Mouse (Mus musculus) lung, postnatal 25 days (tissue): Measurements from ENCODE around the gene Ttc6.
A peak's percentile ranks its signal among the peaks of the same experiment; 100 is the strongest.

Experiments used
- DNase-seq: peaks from one replicate; pipeline ENCODE4 v3.0.0; 2022; ENCODE audit warnings: low spot score

Ttc6 gene

DNA sequence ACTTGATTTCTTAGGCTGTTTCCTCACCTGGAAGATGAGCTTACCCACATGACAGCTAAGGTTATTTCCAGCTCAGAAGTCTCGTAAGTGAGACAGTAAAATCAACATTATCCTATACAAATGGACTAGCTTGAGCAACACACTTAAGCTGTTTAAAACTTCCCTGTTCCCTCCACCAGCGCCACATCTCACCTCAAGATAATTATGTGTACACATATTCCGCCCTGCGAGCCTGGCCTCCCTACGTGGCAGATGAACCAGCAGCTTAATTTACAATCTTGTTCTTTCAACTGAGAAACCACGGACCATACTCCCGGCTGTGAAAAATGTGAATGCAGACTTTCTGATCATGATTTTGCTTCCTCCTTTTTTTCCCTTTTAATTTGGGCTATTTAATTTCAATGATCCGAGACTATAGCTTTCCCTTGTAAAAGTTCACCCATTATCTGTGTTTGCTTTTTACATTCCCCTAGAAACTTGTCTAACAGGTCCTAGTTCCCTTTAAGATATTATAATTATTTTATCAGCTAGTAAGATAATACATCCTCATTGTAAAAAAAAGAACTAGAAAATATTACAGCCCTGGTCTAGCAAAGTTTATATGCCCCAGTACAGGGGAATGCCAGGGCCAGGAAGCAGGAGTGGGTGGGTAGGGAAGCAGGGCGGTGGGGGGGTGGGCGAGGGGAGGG, 99.2 kb downstream of the Ttc6 start:
- DNase-seq = no peak

DNA sequence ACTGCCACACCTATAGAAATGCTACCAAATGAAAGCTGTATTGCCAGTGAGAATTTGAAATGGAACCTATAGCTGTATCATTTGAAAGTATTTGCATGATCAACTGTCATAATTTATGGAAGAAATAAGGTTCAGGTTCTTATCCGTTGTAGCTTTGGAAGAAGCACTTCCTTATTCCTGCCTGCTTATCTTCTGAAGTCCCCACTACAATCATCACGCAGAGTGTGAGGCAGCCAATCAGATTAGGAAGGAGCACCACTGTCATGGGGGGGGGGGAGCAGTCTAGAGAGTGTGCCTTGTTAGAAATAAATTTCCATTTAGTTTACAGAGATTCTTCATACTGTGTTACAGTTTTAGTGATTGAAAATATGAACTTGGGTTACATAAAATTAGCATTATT, 108.5 kb downstream of the Ttc6 start:
- no peak for DNase-seq

DNA sequence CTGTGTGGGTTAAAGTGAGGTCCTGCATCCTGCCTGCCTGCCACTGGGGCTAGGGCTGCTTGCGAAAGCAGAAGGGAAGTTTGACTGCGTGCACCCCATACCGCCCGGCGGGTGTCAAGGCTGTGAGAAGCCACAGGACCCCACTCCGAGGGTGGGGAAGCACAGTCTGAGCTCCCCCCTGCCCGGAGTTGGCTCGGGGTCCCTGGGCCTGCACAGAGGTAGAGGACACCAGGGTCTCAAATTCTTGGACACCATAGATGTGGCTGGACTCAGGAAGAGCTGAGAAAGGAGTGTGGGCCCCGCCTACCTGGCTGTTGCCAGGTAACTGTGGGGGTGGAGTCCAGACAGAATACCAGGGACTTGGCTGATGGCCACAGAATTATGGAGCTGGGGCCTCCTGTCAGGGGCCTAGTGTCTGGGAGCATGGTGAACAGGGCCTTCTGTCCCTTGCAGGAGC, 121.1 kb downstream of the Ttc6 start:
- no peak for DNase-seq

DNA sequence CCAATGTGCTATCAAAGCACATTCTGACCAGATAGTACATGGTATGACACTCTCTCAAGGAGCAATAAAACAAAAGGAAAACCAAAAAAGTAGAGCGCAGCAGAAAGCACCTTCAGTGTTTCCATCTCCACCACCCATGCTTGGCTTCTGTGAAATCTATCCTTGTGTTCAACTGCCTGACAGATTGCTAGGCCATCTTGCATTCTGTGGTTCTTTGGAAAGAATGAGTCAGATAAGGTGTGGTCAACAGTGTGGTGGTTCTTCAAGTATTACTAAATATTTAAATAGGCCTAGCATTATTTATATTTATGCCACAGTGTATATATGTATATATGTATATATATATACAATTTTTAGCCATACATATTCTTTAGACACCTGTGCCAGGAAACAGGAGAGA, 146.1 kb downstream of the Ttc6 start:
- DNase-seq = no peak

DNA sequence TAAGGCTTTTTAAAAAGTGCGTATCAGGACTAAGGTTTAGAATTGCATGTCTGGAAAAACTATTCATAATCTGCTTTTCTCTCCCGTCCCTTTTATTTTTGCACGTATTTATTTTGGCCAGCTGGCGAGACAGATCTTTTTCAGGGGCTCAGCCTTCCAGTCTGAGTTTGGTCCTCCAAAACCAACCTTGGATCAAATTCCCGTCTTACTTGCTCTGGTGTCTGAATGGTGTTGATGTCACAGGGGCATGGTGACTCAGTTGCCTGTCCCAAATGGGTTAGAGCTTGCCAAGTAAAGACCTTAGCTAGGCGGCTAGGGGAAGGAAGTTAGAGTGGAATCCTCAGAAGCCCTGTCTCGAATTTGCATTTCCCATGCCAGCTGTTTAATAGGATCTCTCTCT, 200.8 kb downstream of the Ttc6 start:
- DNase-seq = no peak

GRCm38 (mm10) chr12:57776290-57776997, 212.5 kb downstream of the Ttc6 start:
- DNase-seq = no peak

DNA sequence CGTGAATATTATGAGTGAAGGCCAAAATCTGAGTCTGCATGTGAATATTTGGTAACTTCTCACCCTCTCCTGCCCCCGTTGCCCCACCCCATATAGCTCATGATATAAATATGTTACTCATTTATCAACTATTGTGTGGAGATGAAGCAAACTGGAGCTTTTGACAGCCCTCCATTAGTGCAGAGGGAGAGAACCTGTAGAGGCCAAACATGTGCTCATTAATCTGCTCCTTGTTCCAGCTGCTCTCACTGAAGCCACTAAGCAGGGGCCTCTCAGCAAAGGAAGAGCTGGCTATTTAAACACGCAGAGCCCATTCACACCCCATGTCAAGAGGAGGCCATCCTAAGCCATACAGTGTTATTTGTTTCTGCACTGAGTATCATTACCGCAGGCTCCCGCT, 218.0 kb downstream of the Ttc6 start:
- DNase-seq = no peak

DNA sequence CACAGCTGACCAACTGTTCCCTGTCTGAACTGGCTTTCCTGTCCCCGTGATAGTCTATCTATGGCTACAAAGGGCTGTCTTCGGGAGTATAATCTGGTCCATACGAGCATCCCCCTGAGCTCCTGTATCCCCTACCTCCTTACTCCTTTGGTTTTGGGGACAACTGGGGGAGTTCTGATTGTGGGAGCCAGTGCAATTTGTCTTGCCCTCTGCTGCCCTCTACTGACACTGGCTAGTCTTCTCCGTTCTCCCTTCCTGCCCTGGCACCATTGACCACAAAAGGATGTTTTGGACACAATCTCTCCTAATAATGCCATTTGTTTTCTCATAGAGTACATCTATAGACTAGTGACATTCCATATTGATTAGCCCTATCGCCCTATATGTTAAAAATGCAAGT, 223.6 kb downstream of the Ttc6 start:
- DNase-seq = peak; percentile 5
